Mouse (Mus musculus) bone marrow macrophage, adult 2 months (primary cell): Measurements from ENCODE around the gene Slc39a11.

Experiments used
- CTCF ChIP-seq: IDR thresholded peaks from 2 replicates; pipeline ENCODE4 v1.5.1; 2012; ENCODE audit warnings: low read depth, mild to moderate bottlenecking, low read length, moderate library complexity
- POLR2A ChIP-seq: IDR thresholded peaks from 2 replicates; pipeline ENCODE4 v1.6.1; 2012; ENCODE audit warnings: mild to moderate bottlenecking, low read depth, low read length, borderline replicate concordance

GRCm38 (mm10) chr11:113528391-113528790 is 121.5 kb downstream of the Slc39a11 start:
- no peak for TF ChIP-seq CTCF
- no peak for TF ChIP-seq POLR2A
